Mouse (Mus musculus): ENCODE measurements around the gene Eef1akmt2. TPM values are rescaled to one million over a fixed set of nuclear protein-coding genes. Genes with fewer than 3 reads are reported as not detected.

Gene Eef1akmt2
- total RNA-seq, 1 experiment from 2014 or later, result 53.4 TPM

Other genes starting within 250 kb of the Eef1akmt2 start
- 2.8 to 6.0 TPM (median 4.2 TPM) in 3 replicates for gene Lhpp, start 242.0 kb downstream of the Eef1akmt2 start, total RNA-seq (2017)
- gene Fam53b, start 38.8 kb downstream of the Eef1akmt2 start, total RNA-seq (2017), result 15.8 to 51.1 TPM (median 20.4 TPM) in 3 replicates
- gene Abraxas2, start 6.6 kb upstream of the Eef1akmt2 start, total RNA-seq (2017), result 47.0 to 82.9 TPM (median 61.5 TPM) in 3 replicates
- gene Zranb1, start 78.5 kb upstream of the Eef1akmt2 start, total RNA-seq (2017), result 63.6 to 72.5 TPM (median 67.5 TPM) in 3 replicates